Mouse (Mus musculus): ENCODE results near the gene Eps8l1. TPM values are rescaled to one million over a fixed set of nuclear protein-coding genes. Genes with fewer than 3 reads are reported as not detected.

The Eps8l1 gene
- polyA plus RNA-seq, 1 experiment from 2014 or later: 12.1 TPM

DNA sequence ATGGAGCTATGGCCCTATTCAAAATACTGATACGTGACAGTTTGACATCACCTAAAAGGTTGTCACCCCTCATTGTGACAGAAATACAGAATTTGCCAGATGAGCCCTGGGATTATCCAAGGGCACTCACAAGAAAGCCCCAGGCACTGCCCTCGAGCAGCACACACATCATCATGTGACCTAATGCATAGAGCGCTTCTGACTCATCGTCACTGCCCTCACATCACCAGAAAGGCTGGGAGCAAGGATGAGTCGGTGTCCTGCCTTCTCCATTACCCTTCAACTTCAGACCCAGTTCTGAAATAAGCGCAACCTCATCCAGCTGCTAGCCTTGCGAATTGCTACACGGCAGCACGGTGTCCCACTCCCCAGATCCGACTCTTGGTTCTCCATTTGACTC lies 19.9 kb upstream of the Eps8l1 start:
- Histone ChIP-seq H3K9ac (ENCODE audit: low read length) (no peak overlapping the region), H3K4me2 (ENCODE audit: low read depth, low read length) (no peak overlapping the region), H3K4me3 (replicated peaks; ENCODE audit: low read length) (no peak overlapping the region), H3K36me3 (ENCODE audit: control insufficient read depth, insufficient read depth, low read length) (peaks cover 18% of the 10 kb centered on the region), H3K27ac (ENCODE audit: low read length) (no peak overlapping the region), H3K9me3 (replicated peaks; ENCODE audit: control insufficient read depth, low read length) (no peaks in the 10 kb centered on the region), H3K27me3 (ENCODE audit: control insufficient read depth, insufficient read depth, low read length) (no peaks in the 10 kb centered on the region), H3K4me1 (ENCODE audit: control insufficient read depth, insufficient read depth, low read length) (peaks cover 5% of the 10 kb centered on the region; the same call in 1 of the 2 replicates)
- ATAC-seq (ENCODE audit: insufficient read depth, low FRiP score): no peak
- 89% methylated on average over 10 of the region's 10 CpGs for WGBS

DNA sequence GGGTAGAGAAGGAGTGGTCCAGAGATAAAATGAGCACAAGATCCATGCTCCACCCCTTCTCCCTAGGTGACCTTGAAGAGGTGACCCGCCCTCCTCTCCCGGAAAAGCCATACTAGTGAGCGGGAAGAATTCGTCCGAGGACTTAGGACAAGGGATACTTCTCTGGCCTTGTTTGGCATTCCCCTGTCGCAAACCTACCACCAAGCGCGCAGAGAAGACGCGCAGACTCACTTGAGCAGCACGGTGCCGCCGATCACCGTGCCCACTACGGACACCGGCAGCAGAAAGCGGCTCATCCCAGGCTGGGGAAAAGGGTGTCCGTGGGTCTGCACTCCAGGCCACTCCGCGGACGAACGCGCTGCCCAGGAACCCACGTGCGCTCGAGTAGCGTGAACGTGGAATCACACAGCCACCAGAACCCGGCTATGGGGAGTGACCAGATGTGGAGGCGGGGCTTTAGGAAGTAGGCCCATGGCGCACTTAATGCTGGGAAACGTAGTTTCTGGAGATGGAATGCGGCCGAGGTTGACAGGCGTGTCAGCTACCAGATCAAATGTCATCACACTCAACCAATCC lies 15.2 kb upstream of the Eps8l1 start, which contains the start of gene Rdh13:
Gene Rdh13 (minus strand): TSS at position 434 of the 576 bp plus-strand sequence.
- peak; percentile 94 for ATAC-seq (ENCODE audit: insufficient read depth, low FRiP score)
- Histone ChIP-seq H3K27me3 (ENCODE audit: control insufficient read depth, insufficient read depth, low read length) (no peaks in the 10 kb centered on the region), H3K4me3 (replicated peaks; ENCODE audit: low read length) (peak within 1 kb of the TSS; percentile 83), H3K27ac (ENCODE audit: low read length) (peak within 1 kb of the TSS; percentile 87), H3K9me3 (replicated peaks; ENCODE audit: control insufficient read depth, low read length) (no peaks in the 10 kb centered on the region), H3K4me2 (ENCODE audit: low read depth, low read length) (peak within 1 kb of the TSS; percentile 74), H3K4me1 (ENCODE audit: control insufficient read depth, insufficient read depth, low read length) (peaks cover 19% of the 10 kb centered on the region), H3K36me3 (ENCODE audit: control insufficient read depth, insufficient read depth, low read length) (peaks cover 18% of the 10 kb centered on the region), H3K9ac (ENCODE audit: low read length) (peak within 1 kb of the TSS; percentile 85)
- under 1% methylated on average over 35 of the region's 35 CpGs for WGBS

DNA sequence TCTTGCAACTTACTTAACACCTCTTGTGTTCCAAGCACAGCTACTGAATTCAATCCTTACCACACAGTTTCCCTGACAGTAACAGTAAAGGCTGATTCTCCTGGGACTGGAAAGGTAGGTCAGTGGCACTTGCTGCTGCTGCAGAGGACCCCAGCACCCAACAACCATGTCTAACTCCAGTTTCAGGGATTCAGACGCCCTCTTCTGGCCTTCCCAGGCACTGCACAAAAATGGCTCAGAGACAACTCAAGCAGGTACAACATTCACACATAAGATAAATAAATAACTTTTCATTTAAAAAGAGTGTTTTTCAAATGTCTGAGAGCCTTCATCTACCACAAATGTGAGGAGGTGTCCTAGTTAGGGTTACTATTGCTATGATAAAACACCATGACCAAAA lies 13.3 kb upstream of the Eps8l1 start:
- Histone ChIP-seq H3K9ac (ENCODE audit: low read length) (no peak overlapping the region), H3K27ac (ENCODE audit: low read length) (no peak overlapping the region), H3K4me1 (ENCODE audit: control insufficient read depth, insufficient read depth, low read length) (peaks cover 19% of the 10 kb centered on the region), H3K36me3 (ENCODE audit: control insufficient read depth, insufficient read depth, low read length) (peaks cover 12% of the 10 kb centered on the region), H3K9me3 (replicated peaks; ENCODE audit: control insufficient read depth, low read length) (no peaks in the 10 kb centered on the region), H3K4me2 (ENCODE audit: low read depth, low read length) (no peak overlapping the region), H3K4me3 (replicated peaks; ENCODE audit: low read length) (no peak overlapping the region), H3K27me3 (ENCODE audit: control insufficient read depth, insufficient read depth, low read length) (no peaks in the 10 kb centered on the region)
- ATAC-seq (ENCODE audit: insufficient read depth, low FRiP score): no peak
- WGBS: 3% methylated on average over 1 of the region's 1 CpGs

DNA sequence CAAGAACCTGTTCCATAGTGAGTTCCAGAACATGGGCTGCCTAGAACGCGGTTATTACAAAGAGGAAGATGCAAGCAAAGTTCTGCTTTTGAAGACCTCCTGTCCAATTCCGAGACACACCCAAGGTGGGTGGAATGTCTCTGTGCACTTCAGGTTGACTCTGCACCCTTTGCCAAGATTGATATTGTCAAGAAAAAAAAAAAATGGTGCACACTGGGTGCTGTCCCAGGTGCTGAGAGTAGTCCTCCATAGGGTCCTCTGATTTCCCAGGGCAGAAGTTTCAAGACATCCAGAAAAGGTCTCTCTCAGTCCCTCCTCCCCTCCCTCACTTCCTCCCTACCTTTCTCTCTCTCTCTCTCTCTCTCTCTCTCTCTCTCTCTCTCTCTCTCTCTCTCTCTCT lies 12.0 kb upstream of the Eps8l1 start:
- no peak overlapping the region for H3K27ac ChIP-seq (ENCODE audit: low read length)
- WGBS: 84% methylated on average over 3 of the region's 3 CpGs

DNA sequence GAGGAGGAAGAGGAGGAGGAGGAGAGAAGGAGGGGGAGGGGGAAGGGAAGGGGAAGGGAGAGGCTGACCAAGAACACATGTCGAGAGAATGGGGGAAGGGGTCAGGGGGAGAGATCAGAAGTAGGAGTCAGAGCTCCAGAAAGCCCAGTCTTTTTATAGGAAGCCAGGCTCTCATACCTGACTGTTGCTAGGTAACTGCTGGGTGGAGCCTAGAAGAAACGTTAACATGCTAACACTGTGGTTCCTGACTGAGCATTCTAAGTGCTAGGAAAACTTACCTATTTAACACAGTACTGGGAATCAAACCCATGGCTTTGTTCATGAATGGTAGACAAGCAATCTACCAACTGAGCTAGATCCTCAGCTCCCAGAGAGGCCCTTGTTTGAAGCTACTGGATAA lies 11.3 kb upstream of the Eps8l1 start:
- no peaks in the 10 kb centered on the region for H3K27me3 ChIP-seq (ENCODE audit: control insufficient read depth, insufficient read depth, low read length)
- H3K4me1 ChIP-seq (ENCODE audit: control insufficient read depth, insufficient read depth, low read length): peaks cover 19% of the 10 kb centered on the region
- H3K27ac ChIP-seq (ENCODE audit: low read length): peak overlapping the region; percentile 51; the same call in 1 of the 2 replicates
- H3K36me3 ChIP-seq (ENCODE audit: control insufficient read depth, insufficient read depth, low read length): no peaks in the 10 kb centered on the region
- no peak for ATAC-seq (ENCODE audit: insufficient read depth, low FRiP score)
- no peak overlapping the region for H3K4me2 ChIP-seq (ENCODE audit: low read depth, low read length)
- WGBS: 8% methylated on average over 2 of the region's 2 CpGs
- H3K9ac ChIP-seq (ENCODE audit: low read length): no peak overlapping the region
- no peak overlapping the region for H3K4me3 ChIP-seq (replicated peaks; ENCODE audit: low read length)
- no peaks in the 10 kb centered on the region for H3K9me3 ChIP-seq (replicated peaks; ENCODE audit: control insufficient read depth, low read length)

More for the DNA sequence above, 12.0 kb upstream of the Eps8l1 start:
- peaks cover 6% of the 10 kb centered on the region; the same call in 1 of the 2 replicates for H3K36me3 ChIP-seq (ENCODE audit: control insufficient read depth, insufficient read depth, low read length)
- H3K9me3 ChIP-seq (replicated peaks; ENCODE audit: control insufficient read depth, low read length): no peaks in the 10 kb centered on the region
- no peak overlapping the region for H3K4me3 ChIP-seq (replicated peaks; ENCODE audit: low read length)
- no peak for ATAC-seq (ENCODE audit: insufficient read depth, low FRiP score)
- no peak overlapping the region for H3K9ac ChIP-seq (ENCODE audit: low read length)
- no peak overlapping the region for H3K4me2 ChIP-seq (ENCODE audit: low read depth, low read length)
- H3K4me1 ChIP-seq (ENCODE audit: control insufficient read depth, insufficient read depth, low read length): peaks cover 19% of the 10 kb centered on the region
- H3K27me3 ChIP-seq (ENCODE audit: control insufficient read depth, insufficient read depth, low read length): no peaks in the 10 kb centered on the region

DNA sequence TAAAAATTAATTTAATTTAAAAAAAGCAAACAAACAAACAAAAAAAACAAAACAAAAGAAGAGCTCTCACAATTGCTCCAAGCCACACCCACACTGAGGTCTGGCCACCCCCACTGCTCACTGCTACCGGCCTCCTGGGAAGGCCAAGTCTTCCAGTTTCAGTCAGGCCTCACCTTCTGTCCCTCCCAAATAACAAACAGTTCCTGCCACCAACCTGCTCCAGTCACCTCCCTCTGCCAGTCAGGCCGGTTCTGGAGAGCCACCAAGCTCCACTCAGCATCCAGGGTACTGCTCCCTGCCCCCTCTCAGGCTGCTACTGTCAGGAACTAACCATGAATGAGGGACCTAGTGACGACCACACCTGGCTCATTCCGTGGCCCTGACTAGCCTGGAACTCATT lies 7.8 kb upstream of the Eps8l1 start:
- Histone ChIP-seq H3K4me2 (ENCODE audit: low read depth, low read length) (no peak overlapping the region), H3K4me1 (ENCODE audit: control insufficient read depth, insufficient read depth, low read length) (peaks cover 13% of the 10 kb centered on the region), H3K4me3 (replicated peaks; ENCODE audit: low read length) (no peak overlapping the region), H3K27ac (ENCODE audit: low read length) (peak overlapping the region; percentile 75), H3K9me3 (replicated peaks; ENCODE audit: control insufficient read depth, low read length) (no peaks in the 10 kb centered on the region), H3K9ac (ENCODE audit: low read length) (no peak overlapping the region), H3K27me3 (ENCODE audit: control insufficient read depth, insufficient read depth, low read length) (no peaks in the 10 kb centered on the region), H3K36me3 (ENCODE audit: control insufficient read depth, insufficient read depth, low read length) (no peaks in the 10 kb centered on the region)
- peak; percentile 95 for ATAC-seq (ENCODE audit: insufficient read depth, low FRiP score)
- WGBS: 24% methylated on average over 4 of the region's 4 CpGs

DNA sequence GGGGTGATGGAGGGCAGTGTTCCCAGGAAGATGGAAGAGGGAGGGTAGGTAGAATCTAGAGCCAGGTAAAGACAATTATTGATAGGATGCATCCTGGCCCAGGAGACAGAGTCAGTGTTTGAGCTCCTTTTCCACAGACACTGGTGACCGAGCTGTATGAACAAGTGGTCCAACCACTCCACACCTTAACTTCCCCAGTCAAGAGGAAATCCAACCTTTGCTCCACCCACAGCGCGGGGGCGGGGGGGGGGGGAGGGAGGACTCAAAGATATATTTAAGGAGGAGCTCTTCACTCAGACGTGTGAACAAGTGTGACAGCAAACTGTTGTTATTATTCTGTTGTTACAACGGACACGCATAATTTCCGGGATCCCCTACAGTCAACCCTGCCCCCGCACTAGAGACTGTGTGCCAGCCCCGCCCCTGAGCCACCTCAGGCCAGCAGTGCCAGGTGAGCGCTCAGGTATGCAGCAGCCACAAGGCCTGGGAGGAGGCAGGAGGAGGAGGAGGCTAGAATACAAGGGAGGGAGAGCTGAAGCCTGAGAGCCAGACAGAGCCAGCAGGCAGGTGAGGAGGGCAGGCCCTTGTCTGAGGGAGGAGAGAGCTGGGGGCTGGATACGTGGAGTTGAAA lies 3.8 kb downstream of the Eps8l1 start:
- H3K9me3 ChIP-seq (replicated peaks; ENCODE audit: control insufficient read depth, low read length): no peaks in the 10 kb centered on the region
- peak overlapping the region; percentile 39 for H3K4me2 ChIP-seq (ENCODE audit: low read depth, low read length)
- H3K36me3 ChIP-seq (ENCODE audit: control insufficient read depth, insufficient read depth, low read length): no peaks in the 10 kb centered on the region
- peak overlapping the region; percentile 91 for H3K27ac ChIP-seq (ENCODE audit: low read length)
- no peaks in the 10 kb centered on the region for H3K4me1 ChIP-seq (ENCODE audit: control insufficient read depth, insufficient read depth, low read length)
- H3K9ac ChIP-seq (ENCODE audit: low read length): peak overlapping the region; percentile 56; the same call in 1 of the 2 replicates
- 5% methylated on average over 9 of the region's 12 CpGs for WGBS
- peak overlapping the region; percentile 20 for H3K4me3 ChIP-seq (replicated peaks; ENCODE audit: low read length)
- H3K27me3 ChIP-seq (ENCODE audit: control insufficient read depth, insufficient read depth, low read length): no peaks in the 10 kb centered on the region
- ATAC-seq (ENCODE audit: insufficient read depth, low FRiP score): peak; percentile 91

DNA sequence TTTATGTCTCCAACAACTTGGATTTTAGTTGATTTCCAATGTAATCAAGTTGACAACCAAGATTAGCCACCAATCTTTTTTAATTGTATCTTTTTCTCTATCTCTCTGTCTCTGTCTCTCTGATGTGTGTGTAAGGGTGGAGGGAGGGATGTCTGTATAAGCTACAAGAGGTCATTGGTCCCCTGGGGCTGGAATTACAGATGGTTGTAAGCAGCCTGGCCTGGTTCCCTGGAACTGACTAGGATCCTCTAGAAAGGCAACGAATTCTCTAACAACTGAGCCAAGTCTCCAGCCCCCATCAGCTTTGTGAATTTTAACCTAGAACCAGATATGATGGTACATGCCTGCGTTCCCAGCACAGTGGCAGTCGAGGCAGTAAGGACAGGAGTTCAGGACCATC lies 7.3 kb downstream of the Eps8l1 start:
- Histone ChIP-seq H3K36me3 (ENCODE audit: control insufficient read depth, insufficient read depth, low read length) (no peaks in the 10 kb centered on the region), H3K4me2 (ENCODE audit: low read depth, low read length) (no peak overlapping the region), H3K27ac (ENCODE audit: low read length) (no peak overlapping the region), H3K9me3 (replicated peaks; ENCODE audit: control insufficient read depth, low read length) (no peaks in the 10 kb centered on the region), H3K9ac (ENCODE audit: low read length) (no peak overlapping the region), H3K27me3 (ENCODE audit: control insufficient read depth, insufficient read depth, low read length) (peaks cover 4% of the 10 kb centered on the region; the same call in 1 of the 2 replicates), H3K4me3 (replicated peaks; ENCODE audit: low read length) (no peak overlapping the region), H3K4me1 (ENCODE audit: control insufficient read depth, insufficient read depth, low read length) (peaks cover 11% of the 10 kb centered on the region)
- no peak for ATAC-seq (ENCODE audit: insufficient read depth, low FRiP score)
- WGBS: 78% methylated on average over 3 of the region's 3 CpGs

DNA sequence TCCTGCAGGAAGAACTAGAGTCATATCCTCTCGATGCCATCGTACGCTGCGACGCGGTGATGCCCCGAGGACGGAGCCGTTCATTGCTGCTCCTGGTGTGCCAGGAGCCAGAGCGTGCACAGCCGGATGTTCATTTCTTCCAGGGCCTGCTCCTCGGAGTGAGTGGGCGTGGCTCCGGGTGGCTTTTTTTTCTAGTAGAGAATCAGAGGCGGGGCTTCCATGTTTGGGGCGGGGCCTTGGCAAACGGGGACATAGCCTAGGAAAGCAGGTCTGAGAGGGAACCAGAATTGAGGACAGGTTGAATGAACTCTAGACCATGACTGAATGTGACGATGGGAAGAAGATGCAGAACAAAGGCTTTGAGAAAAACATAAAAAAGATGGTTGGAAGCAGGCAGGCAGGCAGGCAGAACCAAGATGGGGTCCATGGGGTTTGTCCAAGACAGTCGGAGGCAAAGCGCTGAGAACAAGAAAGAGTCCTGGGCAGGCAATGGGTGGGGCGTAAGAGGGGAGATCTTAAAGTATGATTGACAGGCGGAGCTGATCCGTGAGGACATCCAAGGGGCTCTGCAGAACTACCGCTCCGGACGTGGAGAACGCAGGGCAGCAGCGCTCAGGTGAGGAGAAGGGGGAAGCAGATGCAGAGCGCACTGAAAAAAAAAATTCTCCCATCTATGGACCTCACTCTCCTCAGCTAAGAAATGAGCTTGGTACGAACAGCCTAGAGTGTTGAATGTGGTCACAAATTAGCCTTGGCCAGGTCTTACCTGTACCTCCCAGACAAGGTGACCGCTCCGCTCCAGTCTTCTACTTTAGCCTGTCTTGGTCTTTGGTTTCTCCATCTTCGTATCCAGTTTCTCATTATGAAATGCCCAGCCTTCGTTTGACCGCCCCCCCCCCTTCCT lies 10.1 kb downstream of the Eps8l1 start:
- Histone ChIP-seq H3K4me1 (ENCODE audit: control insufficient read depth, insufficient read depth, low read length) (peaks cover 11% of the 10 kb centered on the region), H3K9ac (ENCODE audit: low read length) (peak overlapping the region; percentile 66), H3K9me3 (replicated peaks; ENCODE audit: control insufficient read depth, low read length) (no peaks in the 10 kb centered on the region), H3K4me2 (ENCODE audit: low read depth, low read length) (peak overlapping the region; percentile 94), H3K27me3 (ENCODE audit: control insufficient read depth, insufficient read depth, low read length) (peaks cover 9% of the 10 kb centered on the region; the same call in 1 of the 2 replicates), H3K27ac (ENCODE audit: low read length) (no peak overlapping the region), H3K4me3 (replicated peaks; ENCODE audit: low read length) (peak overlapping the region; percentile 49), H3K36me3 (ENCODE audit: control insufficient read depth, insufficient read depth, low read length) (no peaks in the 10 kb centered on the region)
- peak; percentile 63 for ATAC-seq (ENCODE audit: insufficient read depth, low FRiP score)
- 3% methylated on average over 35 of the region's 35 CpGs for WGBS

All from stomach, embryonic 16.5 days (tissue).